Mouse (Mus musculus) neural tube, embryonic 15.5 days (tissue): ENCODE measurements at regions not wholly inside any gene's neighbourhood (a gene's known extent, or its start where the extent isn't known, plus 50 kb on each side); places are given as distances from the start of the nearest gene placed in this dataset.
"Not testable (repeated sequence)": the region's sequence is repeated elsewhere in the genome, so short reads cannot be mapped to it uniquely, and the experiment has no call there.

Experiments
- ATAC-seq: fragments of 200-750 bp; cut with Nextera tagmentation; 2 replicates; pipeline ENCODE4 v1.8.0; 2017; ENCODE audit warnings: mild to moderate bottlenecking, moderate TSS enrichment, moderate library complexity; ENCODE audit not compliant: low FRiP score
- H3K27ac ChIP-seq: fragments of 300-500 bp; sonication (generic); replicated peaks from 2 replicates; pipeline ENCODE4 v1.5.1; 2015; ENCODE audit warnings: mild to moderate bottlenecking, inconsistent platforms
- H3K27me3 ChIP-seq: fragments of 300-500 bp; sonication (generic); replicated peaks from 2 replicates; pipeline ENCODE4 v1.6.1; 2015; ENCODE audit warnings: inconsistent platforms
- H3K36me3 ChIP-seq: fragments of 300-500 bp; sonication (generic); 2 replicates; pipeline ENCODE4 v1.6.1; 2015; ENCODE audit warnings: inconsistent platforms
- H3K4me1 ChIP-seq: fragments of 300-500 bp; sonication (generic); 2 replicates; pipeline ENCODE4 v1.6.1; 2015; ENCODE audit warnings: inconsistent platforms
- H3K4me2 ChIP-seq: fragments of 300-500 bp; sonication (generic); 2 replicates; pipeline ENCODE4 v1.6.1; 2015; ENCODE audit warnings: inconsistent platforms, mild to moderate bottlenecking, moderate library complexity
- H3K4me3 ChIP-seq: fragments of 300-500 bp; sonication (generic); replicated peaks from 2 replicates; pipeline ENCODE4 v1.5.1; 2015; ENCODE audit warnings: mild to moderate bottlenecking, inconsistent platforms
- H3K9ac ChIP-seq: fragments of 300-500 bp; sonication (generic); replicated peaks from 2 replicates; pipeline ENCODE4 v1.6.1; 2015; ENCODE audit warnings: mild to moderate bottlenecking, inconsistent platforms
- H3K9me3 ChIP-seq: fragments of 300-500 bp; sonication (generic); replicated peaks from 2 replicates; pipeline ENCODE4 v1.6.1; 2016; ENCODE audit warnings: inconsistent platforms
- WGBS: fragments of 180-500 bp; shearing (Covaris S2); methylation state at CpG from one replicate; pipeline ENCODE4 v1.1.7; 2015; ENCODE audit warnings: mixed read lengths; 5-methylcytosine and 5-hydroxymethylcytosine counted together

DNA sequence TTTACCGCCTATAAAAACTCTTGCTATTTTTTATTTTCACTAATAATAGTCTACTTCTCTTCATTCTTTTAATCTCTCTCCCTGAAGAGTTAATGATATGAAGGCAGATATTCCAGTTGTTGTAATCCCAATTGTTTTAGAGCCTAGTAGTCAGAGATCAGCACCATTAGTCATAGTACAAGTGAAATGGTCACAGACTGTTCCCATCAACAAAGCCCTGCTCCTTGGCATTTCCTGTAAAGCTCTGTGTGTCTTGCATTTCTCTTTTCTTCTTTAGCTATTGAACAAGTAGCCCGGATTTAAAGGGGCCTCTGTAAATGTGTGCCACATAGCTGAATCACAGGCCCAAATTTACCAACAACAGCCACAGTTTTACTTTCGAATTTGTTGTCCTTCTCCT is 234.0 kb upstream of the Hand2 start:
- Histone ChIP-seq H3K9ac (no peak overlapping the region), H3K9me3 (no peaks in the 10 kb centered on the region), H3K4me2 (no peak overlapping the region), H3K27ac (no peak overlapping the region), H3K27me3 (no peaks in the 10 kb centered on the region), H3K36me3 (no peaks in the 10 kb centered on the region), H3K4me3 (no peak overlapping the region), H3K4me1 (no peaks in the 10 kb centered on the region)
- 84% methylated on average over 3 of the region's 3 CpGs for WGBS
- no peak for ATAC-seq

DNA sequence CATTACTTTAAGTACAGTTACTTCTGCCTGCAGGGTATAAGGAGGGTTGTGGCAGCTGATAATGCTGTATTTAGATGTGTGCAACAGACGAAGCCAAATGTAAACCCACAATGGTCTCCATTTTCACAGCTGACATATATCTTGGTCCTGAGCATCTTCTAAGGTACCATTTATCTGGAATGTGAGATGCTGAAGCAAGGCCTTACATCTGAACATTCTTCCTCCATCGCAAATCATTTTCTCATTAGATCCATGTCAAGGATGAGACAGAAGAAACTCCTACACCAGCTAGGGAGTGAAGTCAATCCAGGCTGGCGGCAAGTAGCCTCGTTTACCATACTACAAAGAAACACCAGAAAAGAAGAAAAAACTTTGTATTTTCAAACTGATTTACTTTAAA is 228.4 kb upstream of the Hand2 start:
- Histone ChIP-seq H3K27me3 (no peaks in the 10 kb centered on the region), H3K9ac (no peak overlapping the region), H3K36me3 (no peaks in the 10 kb centered on the region), H3K4me3 (no peak overlapping the region), H3K27ac (no peak overlapping the region), H3K4me2 (no peak overlapping the region), H3K9me3 (no peaks in the 10 kb centered on the region), H3K4me1 (no peaks in the 10 kb centered on the region)
- WGBS = 93% methylated on average over 4 of the region's 4 CpGs
- no peak for ATAC-seq

DNA sequence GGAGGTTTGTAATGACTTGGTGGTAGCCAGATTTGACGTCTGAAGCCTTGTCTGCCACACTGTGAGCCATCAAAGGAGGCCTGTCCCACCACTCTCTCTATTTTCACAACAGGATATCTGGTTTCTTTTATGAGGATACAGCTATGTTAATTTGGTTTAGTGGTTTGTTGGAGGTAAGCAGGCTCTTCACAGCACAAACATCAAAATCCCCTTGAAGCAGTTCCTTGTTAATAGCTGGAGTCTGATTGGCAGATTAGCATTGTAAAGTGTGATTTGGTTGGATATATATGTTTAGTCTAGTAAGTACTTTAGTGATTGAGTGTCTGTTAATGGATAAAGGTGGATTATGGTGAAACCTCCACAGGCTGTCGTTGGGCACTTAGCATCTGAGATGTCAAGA is 225.6 kb upstream of the Hand2 start:
- Histone ChIP-seq H3K4me3 (no peak overlapping the region), H3K27me3 (no peaks in the 10 kb centered on the region), H3K27ac (no peak overlapping the region), H3K4me1 (no peaks in the 10 kb centered on the region), H3K9me3 (no peaks in the 10 kb centered on the region), H3K9ac (no peak overlapping the region), H3K36me3 (no peaks in the 10 kb centered on the region), H3K4me2 (no peak overlapping the region)
- 21% methylated on average over 2 of the region's 2 CpGs for WGBS
- no peak for ATAC-seq

DNA sequence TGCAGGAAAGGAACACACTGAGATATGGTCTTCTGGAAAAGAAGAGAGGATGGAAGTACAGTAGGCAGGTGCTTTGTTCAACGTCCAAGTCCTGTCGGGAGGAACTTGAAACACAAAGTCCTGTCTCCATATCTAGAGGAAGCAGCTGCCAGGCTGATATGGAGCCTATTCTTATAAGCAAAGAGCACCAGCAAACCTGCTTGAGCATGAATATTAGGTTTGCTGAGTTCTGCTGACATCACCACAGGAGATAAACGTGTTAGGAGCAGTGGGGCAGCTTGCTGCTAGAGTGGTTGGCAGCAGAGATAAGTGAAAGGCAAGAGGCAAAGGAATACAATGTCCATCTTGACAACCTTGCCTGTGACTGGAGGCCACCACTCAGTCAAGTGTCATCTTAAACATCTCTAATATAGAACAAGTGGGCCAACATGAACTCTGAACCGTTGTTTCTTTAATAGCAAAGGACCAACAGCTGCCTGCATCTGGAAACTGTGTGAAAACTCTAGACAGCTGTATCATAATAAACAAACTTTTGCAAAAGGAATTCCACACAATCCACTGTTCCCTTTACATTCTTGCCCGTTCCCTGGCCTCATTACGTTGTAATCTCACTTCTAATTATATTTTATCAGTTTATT is 209.9 kb upstream of the Hand2 start:
- H3K27ac ChIP-seq, H3K4me1 ChIP-seq, H3K4me2 ChIP-seq, H3K27me3 ChIP-seq, H3K4me3 ChIP-seq, ATAC-seq, H3K9me3 ChIP-seq, H3K36me3 ChIP-seq, H3K9ac ChIP-seq: not testable (repeated sequence)
- WGBS = 88% methylated on average over 3 of the region's 6 CpGs

DNA sequence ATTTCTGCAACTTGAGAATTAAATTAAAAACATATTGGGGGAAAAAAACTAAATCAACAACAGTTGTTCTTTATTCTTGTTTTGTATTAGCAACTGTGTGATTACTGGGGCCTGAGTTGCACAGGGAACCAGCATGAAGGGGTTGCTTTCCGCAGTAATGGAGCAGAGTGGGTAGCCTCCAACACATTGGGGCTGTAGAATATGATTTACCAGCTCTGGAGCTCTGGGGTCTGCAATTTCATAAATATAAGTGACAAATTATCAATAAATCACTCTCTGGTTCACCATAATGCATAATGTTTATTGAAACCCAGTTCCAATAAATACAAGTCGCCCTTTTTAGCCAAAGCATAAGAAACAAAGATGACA is 209.4 kb upstream of the Hand2 start:
- ATAC-seq = no peak
- no peaks in the 10 kb centered on the region for H3K9me3 ChIP-seq
- no peaks in the 10 kb centered on the region for H3K4me1 ChIP-seq
- no peaks in the 10 kb centered on the region for H3K36me3 ChIP-seq
- no peak overlapping the region for H3K4me2 ChIP-seq
- no peak overlapping the region for H3K9ac ChIP-seq
- no peak overlapping the region for H3K27ac ChIP-seq
- H3K27me3 ChIP-seq = no peaks in the 10 kb centered on the region
- H3K4me3 ChIP-seq = no peak overlapping the region
- WGBS = 70% methylated on average over 2 of the region's 2 CpGs

DNA sequence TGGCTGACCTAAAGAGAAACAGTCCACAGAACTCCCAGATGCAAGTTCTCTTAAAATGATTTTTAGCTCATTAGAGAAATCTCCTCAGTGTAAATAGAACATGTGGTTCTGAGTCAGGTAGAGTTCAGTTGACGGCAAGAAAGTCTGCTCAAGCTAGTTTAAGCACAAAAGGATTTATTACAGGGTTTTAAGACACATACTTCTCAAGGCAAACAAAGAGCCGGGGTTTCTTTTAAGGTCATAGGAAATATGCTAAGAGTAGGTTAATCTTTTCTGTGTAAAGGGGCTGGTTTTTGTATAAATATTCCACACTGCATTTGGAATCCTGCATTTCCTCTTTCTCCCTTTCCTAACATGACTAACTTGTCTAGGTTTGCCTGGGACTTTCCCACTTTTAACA is 206.9 kb upstream of the Hand2 start:
- Histone ChIP-seq H3K4me2 (no peak overlapping the region), H3K9me3 (no peaks in the 10 kb centered on the region), H3K27me3 (no peaks in the 10 kb centered on the region), H3K4me1 (no peaks in the 10 kb centered on the region), H3K36me3 (no peaks in the 10 kb centered on the region), H3K27ac (no peak overlapping the region), H3K9ac (no peak overlapping the region), H3K4me3 (no peak overlapping the region)
- no peak for ATAC-seq
- 59% methylated on average over 2 of the region's 2 CpGs for WGBS

DNA sequence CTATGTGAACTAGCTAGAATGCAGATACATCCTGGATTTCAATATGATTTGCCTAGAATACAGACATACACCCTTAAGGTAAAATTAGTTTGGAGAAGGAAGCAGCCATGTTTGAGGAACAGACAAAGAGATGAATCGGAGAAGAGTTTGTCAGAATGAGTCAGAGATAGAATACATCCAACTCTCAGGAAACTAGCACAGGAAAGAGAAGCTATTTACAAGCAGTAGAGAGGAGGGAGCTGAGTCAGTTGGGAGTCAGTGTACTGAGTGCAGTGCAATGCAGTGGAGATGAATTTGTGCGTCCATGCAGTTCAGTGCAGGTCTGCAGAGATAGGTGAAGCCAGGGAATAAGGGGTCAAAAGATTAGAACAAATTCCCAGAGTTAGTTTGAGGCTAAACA is 205.5 kb upstream of the Hand2 start:
- Histone ChIP-seq H3K4me2 (no peak overlapping the region), H3K4me3 (no peak overlapping the region), H3K9ac (no peak overlapping the region), H3K9me3 (no peaks in the 10 kb centered on the region), H3K27ac (no peak overlapping the region), H3K27me3 (no peaks in the 10 kb centered on the region), H3K36me3 (no peaks in the 10 kb centered on the region), H3K4me1 (no peaks in the 10 kb centered on the region)
- 95% methylated on average over 2 of the region's 2 CpGs for WGBS
- no peak for ATAC-seq

DNA sequence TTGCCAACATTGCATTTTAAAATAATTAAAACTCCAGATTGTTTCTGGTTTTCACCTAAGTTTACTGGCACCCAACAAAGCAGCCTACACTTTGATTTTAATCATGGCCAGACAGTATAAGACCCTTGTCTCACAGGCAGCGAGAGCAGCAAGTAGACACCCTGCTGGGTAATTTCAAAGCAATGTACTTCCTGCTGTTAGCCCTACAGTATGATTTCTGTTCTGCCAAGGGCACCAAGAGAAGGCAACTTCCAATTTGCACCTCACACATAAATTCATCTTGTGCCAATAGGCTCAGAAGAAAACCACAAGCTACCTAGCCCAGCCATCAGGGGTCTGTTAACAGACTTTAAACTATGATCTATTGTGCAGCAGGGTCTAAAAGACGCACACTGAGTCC is 186.7 kb upstream of the Hand2 start:
- ATAC-seq = no peak
- 0 out of 2 replicates have a peak, but pooled peaks cover 4% of the 10 kb centered on the region for H3K4me1 ChIP-seq
- H3K27me3 ChIP-seq = no peaks in the 10 kb centered on the region
- no peak overlapping the region for H3K27ac ChIP-seq
- no peak overlapping the region for H3K4me2 ChIP-seq
- H3K9me3 ChIP-seq = no peaks in the 10 kb centered on the region
- no peak overlapping the region for H3K9ac ChIP-seq
- no peaks in the 10 kb centered on the region for H3K36me3 ChIP-seq
- WGBS = 22% methylated on average over 2 of the region's 2 CpGs
- no peak overlapping the region for H3K4me3 ChIP-seq

DNA sequence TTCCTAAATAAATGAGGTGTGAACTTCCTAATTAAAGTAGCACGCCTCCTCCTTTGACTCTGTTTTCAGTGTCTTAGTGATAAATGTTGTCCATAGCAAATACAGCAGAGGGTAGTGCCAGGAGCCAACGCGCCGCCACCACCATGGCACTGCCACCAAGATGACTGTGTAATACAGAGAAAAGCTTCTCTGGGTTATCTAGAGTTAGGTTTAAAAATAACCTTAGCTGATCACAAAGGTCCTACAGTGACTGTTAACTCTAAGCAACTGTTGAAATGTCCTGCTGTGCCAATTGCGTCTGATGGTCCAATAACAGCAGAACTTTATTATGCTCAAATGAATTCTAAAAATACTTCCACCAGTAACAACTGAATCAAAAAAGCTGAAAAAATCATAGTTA is 186.1 kb upstream of the Hand2 start:
- no peaks in the 10 kb centered on the region for H3K36me3 ChIP-seq
- H3K27ac ChIP-seq = no peak overlapping the region
- 63% methylated on average over 5 of the region's 5 CpGs for WGBS
- no peaks in the 10 kb centered on the region for H3K27me3 ChIP-seq
- ATAC-seq = no peak
- H3K4me3 ChIP-seq = no peak overlapping the region
- no peaks in the 10 kb centered on the region for H3K9me3 ChIP-seq
- no peak overlapping the region for H3K9ac ChIP-seq
- H3K4me1 ChIP-seq = 0 out of 2 replicates have a peak, but pooled peaks cover 4% of the 10 kb centered on the region
- H3K4me2 ChIP-seq = no peak overlapping the region

DNA sequence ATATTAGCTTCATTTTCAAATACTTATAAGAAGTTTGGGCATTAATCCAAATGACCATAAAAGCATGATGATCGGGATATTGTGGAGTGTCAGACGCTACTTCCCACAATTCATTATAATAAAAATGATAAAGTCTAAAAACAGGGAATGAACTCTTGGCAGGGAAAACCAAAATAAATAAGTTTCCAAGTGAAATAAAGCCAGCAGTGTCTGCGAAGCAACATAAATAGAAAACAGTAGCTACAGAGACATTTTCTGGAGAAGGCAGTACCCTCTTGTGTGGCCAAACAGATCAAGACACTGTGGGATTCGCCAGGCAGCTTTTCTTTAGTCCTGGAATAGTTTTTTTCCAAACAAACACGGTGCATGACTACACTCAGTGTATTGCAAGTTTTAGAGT is 172.7 kb upstream of the Hand2 start:
- H3K9ac ChIP-seq = no peak overlapping the region
- H3K27me3 ChIP-seq = no peaks in the 10 kb centered on the region
- H3K4me1 ChIP-seq = no peaks in the 10 kb centered on the region
- H3K4me3 ChIP-seq = no peak overlapping the region
- WGBS = 80% methylated on average over 5 of the region's 5 CpGs
- no peaks in the 10 kb centered on the region for H3K9me3 ChIP-seq
- no peak overlapping the region for H3K27ac ChIP-seq
- no peak overlapping the region for H3K4me2 ChIP-seq
- no peaks in the 10 kb centered on the region for H3K36me3 ChIP-seq
- ATAC-seq = no peak

DNA sequence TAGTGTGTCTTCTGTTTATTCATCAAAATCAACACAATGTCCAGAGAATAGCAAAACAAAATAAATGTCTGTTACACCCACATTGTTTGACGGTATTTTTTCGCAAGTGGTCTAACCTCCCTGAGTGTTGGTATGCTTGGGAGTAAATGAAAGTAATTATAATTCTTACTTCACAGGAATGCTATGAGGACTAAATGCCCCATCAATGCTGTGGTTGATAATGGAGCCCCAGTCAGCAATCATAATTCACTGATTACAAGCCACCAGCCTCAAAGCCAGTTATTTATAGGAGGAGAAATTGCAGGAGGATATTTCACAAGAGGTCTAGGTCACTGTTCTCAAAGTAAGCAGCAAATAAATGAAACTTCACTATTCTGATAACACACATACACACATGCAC is 129.6 kb upstream of the Hand2 start:
- no peaks in the 10 kb centered on the region for H3K9me3 ChIP-seq
- H3K36me3 ChIP-seq = no peaks in the 10 kb centered on the region
- no peak overlapping the region for H3K9ac ChIP-seq
- no peak overlapping the region for H3K4me2 ChIP-seq
- H3K4me3 ChIP-seq = no peak overlapping the region
- 83% methylated on average over 2 of the region's 2 CpGs for WGBS
- H3K4me1 ChIP-seq = no peaks in the 10 kb centered on the region
- ATAC-seq = no peak
- H3K27ac ChIP-seq = no peak overlapping the region
- no peaks in the 10 kb centered on the region for H3K27me3 ChIP-seq

DNA sequence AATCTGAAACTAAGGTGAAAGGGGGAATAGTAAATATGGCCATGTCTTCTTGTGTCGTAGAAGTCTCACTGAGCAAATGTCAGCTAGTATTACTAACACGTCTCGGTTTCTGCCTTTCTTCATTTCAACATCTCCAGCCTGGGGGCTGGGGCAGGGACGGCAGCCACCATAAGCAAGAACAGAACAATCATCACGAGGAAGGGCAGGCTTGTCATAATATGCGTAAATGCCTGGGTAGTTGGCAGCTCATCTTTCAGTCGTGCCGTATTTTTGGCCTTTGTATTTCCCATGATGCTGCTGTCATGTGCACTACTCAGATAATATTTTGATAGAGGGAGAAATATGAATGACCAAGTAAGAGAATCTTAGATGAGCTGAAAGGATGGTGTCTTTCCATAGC is 120.5 kb upstream of the Hand2 start:
- H3K9ac ChIP-seq = no peak overlapping the region
- H3K27me3 ChIP-seq = no peaks in the 10 kb centered on the region
- ATAC-seq = no peak
- no peaks in the 10 kb centered on the region for H3K9me3 ChIP-seq
- H3K4me2 ChIP-seq = no peak overlapping the region
- H3K4me1 ChIP-seq = no peaks in the 10 kb centered on the region
- no peak overlapping the region for H3K27ac ChIP-seq
- H3K36me3 ChIP-seq = no peaks in the 10 kb centered on the region
- H3K4me3 ChIP-seq = no peak overlapping the region
- WGBS = 89% methylated on average over 8 of the region's 8 CpGs

DNA sequence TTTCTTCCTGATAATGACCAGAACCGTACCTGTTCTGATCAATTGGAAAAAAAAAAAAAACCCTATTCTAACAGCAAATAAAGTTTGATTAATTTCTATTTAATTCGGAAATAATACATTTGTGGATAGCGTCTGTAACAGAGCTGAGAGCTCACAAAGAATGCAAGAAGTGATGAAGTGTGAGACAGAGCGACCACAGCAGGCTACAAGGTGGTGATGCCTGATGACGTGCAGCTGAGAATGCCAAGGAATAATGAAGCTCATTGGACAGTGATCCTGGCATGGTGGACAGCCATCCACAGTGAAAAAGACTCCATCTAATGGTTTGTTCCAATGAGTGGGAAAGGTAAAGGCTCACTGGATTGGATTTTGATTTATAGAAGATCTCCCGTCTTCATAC is 111.2 kb upstream of the Hand2 start:
- no peak overlapping the region for H3K9ac ChIP-seq
- H3K4me1 ChIP-seq = no peaks in the 10 kb centered on the region
- H3K4me2 ChIP-seq = no peak overlapping the region
- 88% methylated on average over 6 of the region's 6 CpGs for WGBS
- H3K9me3 ChIP-seq = no peaks in the 10 kb centered on the region
- no peak overlapping the region for H3K4me3 ChIP-seq
- H3K27ac ChIP-seq = no peak overlapping the region
- ATAC-seq = no peak
- H3K27me3 ChIP-seq = no peaks in the 10 kb centered on the region
- H3K36me3 ChIP-seq = no peaks in the 10 kb centered on the region
